Mouse (Mus musculus) gastrocnemius, adult 18-20 months (tissue): ENCODE results near the gene Pgap2. TPM values are rescaled to one million over a fixed set of nuclear protein-coding genes. Genes with fewer than 3 reads are reported as not detected.

Source experiments
- DNase-seq: peaks from one replicate; pipeline ENCODE4 v3.0.0; 2021; ENCODE audit warnings: low spot score
- long read RNA-seq, 2 experiments: library from polyadenylated mRNA; stranded (forward); transcript quantifications; one replicate each; pipeline ENCODE4 v2.0.0; 2021
- total RNA-seq, 2 experiments: library from RNA; stranded (reverse); gene quantifications; 2 replicates each; pipeline ENCODE4 v1.2.3; 2021

Gene Pgap2
- total RNA-seq, result 10 to 100 TPM; 25.0 to 26.6 TPM
- long read RNA-seq, experiment 1, transcript Pgap2-204 (7 exons, 2,141 nt), result minor isoform, 5 of 39 reads
- long read RNA-seq, experiment 1, transcript Pgap2-201 (7 exons, 1,201 nt), result major isoform, 8 of 39 reads
- long read RNA-seq, experiment 1, partial matches to known transcripts, result 0 of 39 reads
- long read RNA-seq, experiment 1, other reads (novel, unspliced or antisense), result 23 of 39 reads
- long read RNA-seq, experiment 2, partial matches to known transcripts, result 2 of 10 reads
- long read RNA-seq, experiment 2, other reads (novel, unspliced or antisense), result 5 of 10 reads

GRCm38 (mm10) chr7:102209756-102210721 is at the start of gene Pgap2, which contains the start of gene Nup98:
TSS of gene Pgap2 (plus strand) at chr7:102210208.
TSS of gene Nup98 (minus strand) at chr7:102210176.
- DNase-seq, result peak; percentile 99

- DNase-seq, result no peak
Measured at GRCm38 (mm10) chr7:102170300-102170699, 39.7 kb upstream of the Pgap2 start.

GRCm38 (mm10) chr7:102183849-102184248 is 26.2 kb upstream of the Pgap2 start:
- DNase-seq, result no peak

- DNase-seq, result no peak
Measured at GRCm38 (mm10) chr7:102192356-102192755, 17.7 kb upstream of the Pgap2 start.

- no peak for DNase-seq
Measured at GRCm38 (mm10) chr7:102200576-102200975, 9.4 kb upstream of the Pgap2 start.

- no peak for DNase-seq
Measured at GRCm38 (mm10) chr7:102200996-102201785, 8.8 kb upstream of the Pgap2 start.

GRCm38 (mm10) chr7:102204296-102204857 is 5.6 kb upstream of the Pgap2 start:
- DNase-seq, result no peak

GRCm38 (mm10) chr7:102205646-102206045 is 4.4 kb upstream of the Pgap2 start:
- DNase-seq, result no peak

- no peak for DNase-seq
Measured at GRCm38 (mm10) chr7:102208806-102209363, 1.1 kb upstream of the Pgap2 start.

GRCm38 (mm10) chr7:102211071-102211470 is 1.1 kb downstream of the Pgap2 start:
- DNase-seq, result no peak

GRCm38 (mm10) chr7:102221899-102222298 is 11.9 kb downstream of the Pgap2 start:
- no peak for DNase-seq

- DNase-seq, result peak; percentile 53
Measured at GRCm38 (mm10) chr7:102222336-102222735, 12.3 kb downstream of the Pgap2 start.

GRCm38 (mm10) chr7:102222830-102223556 is 13.0 kb downstream of the Pgap2 start:
- peak; percentile 68 for DNase-seq

- no peak for DNase-seq
Measured at GRCm38 (mm10) chr7:102223883-102224738, 14.1 kb downstream of the Pgap2 start.

GRCm38 (mm10) chr7:102226051-102226450 is 16.0 kb downstream of the Pgap2 start:
- DNase-seq, result no peak

GRCm38 (mm10) chr7:102228049-102228670 is 18.2 kb downstream of the Pgap2 start:
- DNase-seq, result no peak

GRCm38 (mm10) chr7:102229814-102230213 is 19.8 kb downstream of the Pgap2 start:
- DNase-seq, result no peak

- DNase-seq, result no peak
Measured at GRCm38 (mm10) chr7:102233059-102233458, 23.1 kb downstream of the Pgap2 start.
